Mouse (Mus musculus) erythroblast, adult 5-6 weeks (primary cell): ENCODE results near the gene Grik4. TPM values are rescaled to one million over a fixed set of nuclear protein-coding genes. Genes with fewer than 3 reads are reported as not detected.

Experiments
- ATAC-seq: replicated peaks from 2 replicates; pipeline ENCODE4 v1.8.0; 2016; ENCODE audit warnings: moderate number of reproducible peaks, mild to moderate bottlenecking, moderate TSS enrichment, inconsistent platforms; ENCODE audit not compliant: poor library complexity, low FRiP score, severe bottlenecking
- total RNA-seq, 2 experiments: library from RNA; stranded (forward) in 1 of 2; stranded (reverse) in 1 of 2; fragments of 150-400 nt in 1 of 2; fragments of 200-764, 138-1000 nt in 1 of 2; gene quantifications; 2 replicates each; pipeline versions ENCODE4 v1.2.3 to v1.2.4; 2015 to 2017; ENCODE audit warnings: low replicate concordance in 2 of 2

The Grik4 gene
- total RNA-seq, 2 experiments from 2014 or later: not detected

DNA sequence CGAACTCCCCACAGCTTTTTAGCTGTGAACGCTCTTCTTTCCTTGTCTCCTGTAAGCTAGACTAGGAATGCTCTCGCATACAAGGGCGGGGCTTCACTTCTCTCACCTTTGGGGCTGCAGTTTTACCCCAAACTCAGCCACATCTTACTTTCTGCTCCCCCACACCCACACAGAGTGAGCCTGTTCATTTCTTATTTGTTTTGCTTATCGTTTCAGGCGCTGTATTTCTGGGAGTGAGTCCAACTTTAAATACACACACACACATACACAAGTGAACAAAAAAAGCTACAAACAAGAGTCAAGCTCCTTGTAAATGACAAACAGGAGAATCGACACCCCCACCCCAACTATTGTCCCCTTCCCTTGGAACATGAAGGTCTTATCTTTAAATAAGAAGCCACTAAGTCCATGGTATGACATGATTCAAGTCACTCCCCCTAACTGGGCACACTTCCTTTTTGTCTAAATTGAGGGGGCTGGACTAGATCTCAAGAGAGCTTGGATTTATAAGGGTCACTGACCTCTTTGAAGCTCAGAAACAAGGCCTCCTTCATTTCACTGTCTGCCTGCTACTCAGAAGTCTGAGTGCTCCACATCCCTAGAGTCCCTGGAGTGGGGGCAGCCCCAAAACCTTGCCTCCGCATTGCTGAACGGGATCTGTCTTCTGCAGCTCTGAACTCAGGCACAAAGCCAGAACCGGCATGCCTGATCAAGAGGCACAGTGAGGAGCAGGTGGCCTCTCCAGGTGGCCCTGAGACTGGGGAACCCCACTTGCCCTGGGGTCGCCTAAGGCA lies 79.1 kb downstream of the Grik4 start:
- ATAC-seq: no peak

DNA sequence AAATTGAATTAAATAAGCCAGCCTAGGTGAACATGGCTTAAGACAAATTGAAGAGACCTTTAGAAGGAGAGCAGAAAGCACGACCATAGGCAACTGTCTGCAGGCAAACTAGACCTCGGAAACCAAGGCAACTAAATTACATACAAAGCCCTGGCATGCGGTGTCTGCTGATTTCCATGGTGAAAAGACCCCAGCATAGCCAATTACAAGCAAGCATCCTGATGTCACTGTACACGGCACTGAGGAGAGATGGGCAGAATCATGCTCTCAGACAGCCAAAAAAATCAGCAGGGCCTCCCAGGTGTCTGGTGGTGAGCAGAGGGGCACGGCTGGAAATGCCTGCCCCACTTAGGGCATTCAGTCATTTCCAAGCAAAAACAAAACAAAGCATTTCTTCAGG lies 80.9 kb downstream of the Grik4 start:
- no peak for ATAC-seq

DNA sequence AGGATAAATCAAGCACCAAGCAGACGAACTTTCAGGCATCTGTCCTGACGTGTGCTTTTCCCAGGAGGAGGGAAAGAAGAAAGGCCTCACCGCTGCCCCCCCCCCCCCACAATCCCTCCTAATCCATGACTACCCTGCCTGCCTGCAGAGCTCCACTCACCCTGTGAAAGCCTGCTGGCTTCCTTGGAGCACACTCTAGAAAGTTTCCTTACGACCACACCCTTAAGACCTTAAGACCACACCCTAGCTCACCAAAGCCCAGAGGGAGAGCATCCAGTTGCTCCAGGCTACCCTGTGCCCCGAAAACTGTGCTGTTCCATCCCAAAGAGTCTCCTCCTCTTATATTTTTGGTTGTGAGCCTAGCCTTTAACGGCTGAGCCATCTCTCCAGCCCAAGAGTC lies 82.6 kb downstream of the Grik4 start:
- no peak for ATAC-seq

DNA sequence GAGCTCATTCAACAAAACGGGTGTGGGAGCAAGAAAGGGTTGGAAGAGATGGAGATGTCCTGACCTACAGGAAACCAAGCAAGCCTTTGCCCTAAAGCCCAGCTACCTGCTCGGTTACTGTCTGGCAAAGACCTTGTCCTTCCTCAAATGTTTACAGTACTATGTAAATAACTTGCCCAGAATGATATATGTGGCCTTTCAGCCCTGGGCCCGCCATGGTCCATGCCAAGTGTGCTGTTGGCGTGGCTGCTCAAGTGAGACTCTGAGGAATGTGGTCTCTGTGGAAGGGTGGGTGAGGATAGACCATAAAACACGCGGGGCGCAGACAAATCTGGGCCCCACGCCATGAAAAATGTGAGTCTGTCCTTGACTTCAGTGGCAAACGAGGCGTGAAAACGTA lies 83.1 kb downstream of the Grik4 start:
- no peak for ATAC-seq

DNA sequence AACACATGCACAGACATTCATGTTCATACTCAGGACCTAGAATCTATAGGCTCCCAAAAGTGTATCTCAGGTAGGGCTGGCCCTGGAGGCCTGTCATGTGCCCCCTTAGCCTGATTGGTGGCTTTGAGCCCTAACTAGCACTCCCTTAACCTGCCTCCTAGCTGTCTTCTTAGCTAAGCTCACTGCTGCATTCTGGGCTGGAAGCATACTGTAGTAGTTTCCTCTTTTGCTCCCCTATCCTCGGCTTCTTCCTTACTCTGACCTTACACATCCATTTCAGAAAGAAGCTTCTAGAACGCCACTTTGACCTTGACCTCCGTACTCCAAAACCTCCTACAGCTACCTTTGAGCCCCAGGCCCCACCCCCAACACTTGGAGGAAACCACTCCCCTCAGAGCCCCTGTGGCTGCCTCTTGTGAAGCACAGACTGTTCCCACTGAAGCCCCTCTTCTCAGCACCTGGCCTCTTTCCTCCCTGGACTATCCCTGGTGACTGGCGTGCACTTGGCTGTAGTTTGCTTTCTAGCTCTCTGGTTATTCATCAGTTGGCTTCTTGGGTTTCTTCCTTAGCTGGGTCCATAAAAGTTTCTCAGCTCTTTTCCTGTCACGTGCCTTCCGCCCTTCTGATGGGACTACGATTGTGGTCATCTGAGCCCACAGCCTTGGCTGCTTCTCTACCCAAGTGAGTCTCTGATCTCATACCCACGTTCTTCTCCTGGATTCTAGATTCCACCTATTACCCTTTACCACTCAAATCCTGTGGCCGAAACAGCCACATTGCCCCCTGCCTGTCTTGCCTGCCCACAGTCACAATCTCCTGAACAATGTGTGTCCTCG lies 84.1 kb downstream of the Grik4 start:
- no peak for ATAC-seq

DNA sequence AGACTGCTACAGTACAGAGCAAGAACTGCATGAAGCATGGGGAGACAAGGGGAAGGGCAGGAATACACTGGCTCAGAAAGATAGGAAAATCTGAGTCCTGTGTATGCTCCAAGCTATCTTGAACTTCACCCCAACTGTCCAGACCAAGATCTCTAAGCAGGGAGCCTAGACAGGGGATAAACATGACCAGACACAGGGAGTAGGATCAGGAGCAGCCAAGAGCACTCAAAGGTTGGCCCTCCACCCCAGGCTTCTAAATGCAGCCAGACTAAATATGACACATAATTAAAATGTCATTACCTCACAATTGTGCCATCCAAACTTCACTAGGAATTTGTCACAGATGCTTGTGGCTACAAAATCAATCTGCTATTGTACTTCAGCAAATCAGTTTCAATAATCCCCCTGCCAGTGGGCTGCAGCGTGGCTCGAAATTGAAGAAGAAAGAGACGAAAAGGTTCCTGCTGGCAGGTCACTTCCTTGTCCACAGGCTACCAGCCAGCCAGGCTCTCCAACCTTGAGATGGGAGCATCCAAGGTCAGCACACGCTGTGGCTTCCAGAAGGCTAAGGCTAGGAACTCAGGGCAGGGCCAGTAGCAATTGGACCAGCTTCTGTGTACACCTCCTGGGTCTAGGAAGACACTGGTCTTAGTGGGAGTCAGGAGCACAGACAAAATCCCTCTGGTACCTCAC lies 85.1 kb downstream of the Grik4 start:
- no peak for ATAC-seq

DNA sequence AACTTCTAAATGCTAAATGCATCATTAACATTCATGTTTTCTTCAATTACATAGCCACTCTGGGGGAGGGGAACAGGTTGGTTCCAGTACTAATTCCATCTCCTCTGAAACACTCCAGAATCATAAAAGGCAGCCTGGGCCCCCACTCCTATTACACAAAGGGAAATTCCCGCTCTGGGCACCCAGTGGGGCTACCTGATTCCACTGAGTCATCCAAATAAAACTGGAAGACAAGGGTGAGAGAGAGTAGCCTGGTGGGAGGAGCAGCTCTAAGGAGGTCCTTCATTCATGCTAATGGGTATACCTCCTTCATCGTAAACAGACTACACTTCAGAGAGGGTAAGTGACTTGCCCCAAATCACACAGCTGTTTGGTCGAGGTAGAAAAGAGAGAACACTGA lies 85.7 kb downstream of the Grik4 start:
- ATAC-seq: no peak

DNA sequence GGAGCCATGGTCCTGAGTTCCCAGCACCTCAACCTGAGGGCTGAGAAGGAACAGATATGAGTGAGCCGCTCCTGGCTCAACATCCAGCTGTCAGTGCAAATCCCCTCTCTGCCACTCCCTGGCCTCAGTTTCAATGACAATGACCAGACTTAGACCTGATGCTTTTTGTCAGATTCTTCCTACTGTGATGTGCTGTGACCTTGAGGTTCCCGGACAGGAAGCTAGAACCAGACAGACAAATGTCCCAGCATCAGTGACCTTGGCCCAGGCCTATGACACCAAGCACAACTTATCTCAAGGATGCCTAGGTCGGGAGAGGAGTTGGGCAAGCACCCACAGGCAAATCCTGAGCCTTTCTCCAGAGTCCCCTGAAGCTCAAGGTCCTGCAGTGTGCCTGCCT lies 86.5 kb downstream of the Grik4 start:
- ATAC-seq: no peak

DNA sequence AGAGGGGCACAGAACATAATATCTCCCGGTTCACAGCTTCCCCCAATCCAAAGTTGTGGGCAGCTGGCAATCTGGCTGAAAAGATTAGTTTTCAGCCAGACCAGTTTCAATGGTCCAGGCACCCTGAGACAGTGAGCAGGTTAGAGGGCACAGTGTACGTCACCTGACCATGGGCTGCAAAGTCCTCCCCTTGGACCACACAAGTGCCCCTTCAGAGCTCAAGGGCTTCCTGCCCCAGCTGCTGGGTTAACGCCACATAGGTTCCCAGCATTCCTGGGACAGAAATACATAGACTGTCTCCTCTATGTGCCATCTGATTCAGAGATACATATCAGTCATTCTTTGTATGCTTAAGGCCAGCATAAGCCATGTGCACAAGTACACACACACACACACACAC lies 91.2 kb downstream of the Grik4 start:
- no peak for ATAC-seq

DNA sequence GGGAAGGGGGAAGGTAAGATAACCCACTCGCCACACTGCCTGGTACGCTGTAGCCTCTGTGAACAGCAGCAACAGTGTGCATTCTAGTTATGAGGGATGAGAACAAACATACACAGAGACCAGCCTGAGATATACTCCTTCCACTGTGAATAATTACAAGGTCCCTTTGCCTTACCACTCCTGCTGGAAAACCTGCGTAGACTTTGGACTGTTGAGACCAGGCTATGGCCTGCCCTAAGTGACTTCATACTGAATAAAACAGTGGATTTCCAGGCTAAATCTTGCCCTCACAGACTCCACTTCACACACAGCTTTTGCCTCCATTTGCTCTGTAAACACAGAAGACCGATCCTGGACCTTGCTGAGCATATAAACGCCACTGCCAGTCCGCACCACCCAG lies 94.2 kb downstream of the Grik4 start:
- no peak for ATAC-seq

DNA sequence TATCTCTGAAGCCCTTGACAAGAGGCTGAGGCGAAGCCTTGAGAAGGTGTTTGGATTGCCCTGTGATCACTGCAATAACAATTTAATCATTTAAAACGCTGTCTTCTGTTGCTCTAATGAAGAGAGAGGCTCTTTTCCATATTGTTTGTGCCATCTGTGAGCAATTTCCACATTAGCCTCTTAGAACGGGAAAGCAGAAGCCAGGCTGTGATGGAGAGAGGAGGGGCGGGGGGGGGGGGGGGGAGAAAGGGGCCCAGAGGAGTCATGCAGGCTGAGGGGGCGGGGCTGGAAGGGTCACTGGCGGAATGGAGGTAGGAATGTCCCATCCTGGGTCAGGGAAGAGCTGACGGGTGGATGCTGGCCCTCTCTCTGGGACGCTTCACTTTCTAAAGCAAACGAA lies 96.2 kb downstream of the Grik4 start:
- no peak for ATAC-seq

DNA sequence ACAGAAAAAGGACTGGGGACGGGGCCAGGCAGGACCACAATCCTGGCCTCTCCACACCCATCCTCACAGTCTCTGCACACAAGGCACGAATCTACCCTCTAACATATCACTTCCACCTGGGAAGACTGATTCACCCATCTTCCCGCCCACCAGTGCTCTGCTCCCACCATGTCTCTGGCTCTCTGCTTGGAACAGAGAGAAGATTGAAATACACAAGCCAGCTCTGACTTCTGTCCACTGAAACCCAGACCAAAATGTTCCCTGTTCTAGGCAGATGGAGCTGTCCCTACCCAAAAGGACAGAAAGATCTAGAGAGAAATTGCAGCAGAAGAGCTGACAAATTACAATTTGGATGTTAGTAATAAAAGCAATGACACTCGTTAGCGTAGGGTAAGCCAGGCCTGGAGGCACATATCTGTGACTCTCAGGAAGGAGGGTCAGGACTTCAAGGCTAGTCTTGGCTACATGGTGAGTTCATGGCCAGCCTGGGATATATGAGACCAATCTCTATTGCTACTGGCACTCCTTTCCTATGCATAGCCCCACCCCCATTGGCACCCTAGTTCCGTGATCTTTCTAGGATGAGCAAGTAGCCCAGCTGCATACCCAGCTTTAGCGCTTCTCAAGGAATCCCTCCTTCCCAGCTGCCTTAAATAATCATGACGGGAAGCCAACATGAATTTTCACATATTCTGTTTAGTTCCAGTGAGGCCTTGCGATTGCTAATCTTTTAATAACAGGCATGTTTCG lies 97.4 kb downstream of the Grik4 start:
- ATAC-seq: no peak

DNA sequence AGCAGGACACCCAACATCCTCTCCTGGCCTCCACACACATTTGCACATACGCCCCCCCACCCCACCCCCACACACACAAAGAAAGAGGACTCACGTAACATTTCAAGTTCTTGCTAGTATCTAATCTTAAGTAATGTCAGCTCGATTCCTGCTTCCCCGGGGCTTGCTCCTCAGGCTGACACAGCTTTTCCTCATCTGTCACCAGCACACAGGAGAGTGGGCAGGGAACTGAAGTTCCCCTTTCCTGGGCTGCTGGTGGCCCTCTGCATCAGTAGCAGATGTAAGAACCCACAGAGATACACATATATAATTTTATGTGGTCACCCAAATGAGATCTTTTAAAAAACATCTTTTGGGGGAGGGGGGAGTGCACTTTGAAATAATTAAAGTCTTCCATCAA lies 98.2 kb downstream of the Grik4 start:
- ATAC-seq: no peak

DNA sequence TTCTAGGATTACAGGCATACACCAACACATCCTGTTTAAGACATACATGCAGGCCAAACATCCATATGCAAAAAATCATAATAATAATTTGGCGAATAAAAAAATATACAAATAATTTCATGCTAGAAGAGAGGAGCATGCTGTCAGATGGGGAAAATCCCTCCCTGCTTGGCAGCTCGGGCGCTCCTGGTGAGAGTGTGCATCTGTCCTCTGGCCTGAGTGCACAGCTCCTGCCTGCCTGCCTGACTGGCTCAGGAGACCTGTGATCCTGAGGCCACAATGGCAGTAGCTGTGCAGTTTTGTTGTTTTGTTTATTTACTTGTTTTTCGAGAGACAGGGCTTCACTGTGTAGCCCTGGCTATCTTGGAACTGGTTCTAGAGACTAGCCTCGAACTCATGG lies 100.0 kb downstream of the Grik4 start:
- no peak for ATAC-seq

DNA sequence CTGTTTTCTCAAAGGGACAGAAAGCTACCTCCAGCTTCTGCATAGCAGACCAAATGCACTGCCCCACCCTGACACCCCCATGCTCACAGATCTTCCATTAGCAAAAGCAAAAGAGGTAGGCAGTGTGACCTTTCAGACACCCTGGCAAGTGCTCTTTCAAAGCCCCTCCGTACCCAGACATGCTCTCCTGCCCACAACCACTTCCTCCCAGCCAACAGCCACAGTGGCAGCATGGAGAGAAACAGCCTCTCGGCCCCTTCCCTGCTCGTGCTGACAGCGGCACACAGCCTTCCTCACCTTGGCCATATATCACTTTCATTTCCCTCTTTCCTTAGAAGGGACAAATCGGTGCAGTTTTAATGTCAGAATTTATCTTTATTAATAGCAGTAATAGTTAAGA lies 106.0 kb downstream of the Grik4 start:
- ATAC-seq: no peak

DNA sequence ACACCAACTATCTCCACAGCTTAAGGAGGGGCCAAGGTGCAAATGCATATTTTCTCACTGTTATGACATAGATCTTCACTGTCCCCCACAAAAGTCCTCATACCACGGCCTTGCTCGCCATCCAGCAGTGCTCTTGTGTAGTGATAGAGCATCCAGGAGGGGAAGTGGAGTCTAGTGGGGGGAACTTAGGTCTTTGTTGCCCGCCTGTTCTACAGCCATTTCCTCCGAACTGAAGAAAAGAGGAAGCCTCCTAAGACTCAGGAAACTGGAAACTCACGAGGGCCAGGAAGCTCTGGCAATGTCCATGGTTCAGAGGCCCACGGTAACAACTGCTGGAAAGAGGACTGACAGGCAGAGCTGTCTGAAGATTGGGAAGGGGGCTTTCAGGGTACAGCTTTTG lies 106.8 kb downstream of the Grik4 start:
- no peak for ATAC-seq

DNA sequence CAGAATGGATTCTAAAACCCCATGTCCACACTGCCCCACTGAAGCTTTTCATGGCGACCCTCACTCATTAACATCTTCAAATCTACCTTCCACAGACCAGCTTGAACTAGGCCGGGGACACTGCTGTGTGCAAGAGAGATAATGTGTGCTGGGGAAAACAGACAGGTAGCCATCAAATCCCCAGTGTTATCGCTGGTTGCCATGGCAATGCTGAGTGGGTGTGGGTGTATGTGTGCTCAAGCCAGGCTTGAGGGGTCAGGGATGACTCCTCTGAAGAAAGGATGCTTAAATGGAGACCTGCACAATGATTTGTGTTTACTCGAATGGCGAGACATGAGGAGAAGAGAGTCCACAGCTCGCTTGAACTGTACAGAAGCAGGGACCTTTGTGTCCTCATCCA lies 112.7 kb downstream of the Grik4 start:
- ATAC-seq: no peak

DNA sequence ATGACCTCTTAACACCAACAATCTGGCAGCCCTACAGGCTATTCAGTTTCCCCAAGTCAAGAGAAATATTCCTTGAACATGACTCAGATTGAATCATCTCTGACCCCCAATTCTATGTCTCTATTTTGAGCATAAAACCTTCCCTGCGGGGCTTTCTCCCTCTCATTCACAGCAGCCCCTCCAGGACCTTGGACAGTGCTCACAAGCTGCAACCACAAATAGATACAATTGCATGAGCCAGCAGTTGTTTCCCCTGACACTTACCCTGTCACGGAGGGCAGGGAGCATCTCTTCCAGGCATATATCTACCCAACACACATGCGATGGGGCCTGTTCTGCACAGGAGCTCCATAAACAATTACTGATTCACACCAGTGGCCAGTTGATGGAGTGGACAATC lies 125.0 kb downstream of the Grik4 start:
- no peak for ATAC-seq

DNA sequence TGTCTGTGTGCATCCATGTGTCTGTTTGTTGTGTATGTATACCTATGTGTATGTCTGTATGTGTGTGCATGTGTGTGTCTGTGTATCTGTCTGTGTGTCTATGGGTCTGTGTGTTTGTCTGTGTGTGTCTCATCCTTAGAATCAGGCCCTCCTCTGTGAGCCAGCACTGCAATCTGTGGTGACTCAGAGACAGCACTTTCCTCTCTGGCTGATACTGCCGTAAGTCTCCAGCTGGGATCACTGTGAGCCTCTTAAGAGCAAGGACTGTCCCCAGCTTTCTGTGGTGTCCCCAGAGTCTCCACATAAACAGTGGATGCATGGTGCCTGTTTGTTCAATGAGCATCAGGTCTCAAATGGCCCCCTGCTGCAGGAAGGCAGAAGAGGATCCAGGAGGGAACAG lies 127.5 kb downstream of the Grik4 start:
- ATAC-seq: no peak

DNA sequence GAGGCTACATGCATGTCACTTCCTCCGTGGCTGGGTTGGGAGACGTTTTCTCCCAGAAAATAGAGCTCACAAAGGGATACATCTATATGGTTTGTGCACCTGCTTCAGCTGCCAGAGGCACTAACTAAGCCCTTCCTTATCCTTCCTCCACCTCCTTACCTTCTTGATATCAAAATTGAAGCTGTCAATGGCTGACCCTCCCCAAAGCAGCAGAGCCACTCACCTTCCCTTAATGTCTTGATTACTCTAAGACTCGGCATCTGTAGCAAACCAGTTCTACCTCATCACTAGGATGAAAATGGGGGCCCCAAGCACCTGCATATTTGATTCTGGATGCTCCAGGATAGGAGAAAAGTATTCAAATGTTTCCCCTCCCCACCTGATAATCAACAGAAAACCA lies 135.1 kb downstream of the Grik4 start:
- no peak for ATAC-seq
